Mouse (Mus musculus) bone marrow macrophage, adult 2 months (primary cell): ENCODE measurements around the gene Sipa1l2.

Experiments used
- CTCF ChIP-seq: IDR thresholded peaks from 2 replicates; pipeline ENCODE4 v1.5.1; 2012; ENCODE audit warnings: low read depth, mild to moderate bottlenecking, low read length, moderate library complexity
- POLR2A ChIP-seq: IDR thresholded peaks from 2 replicates; pipeline ENCODE4 v1.6.1; 2012; ENCODE audit warnings: mild to moderate bottlenecking, low read depth, low read length, borderline replicate concordance

DNA sequence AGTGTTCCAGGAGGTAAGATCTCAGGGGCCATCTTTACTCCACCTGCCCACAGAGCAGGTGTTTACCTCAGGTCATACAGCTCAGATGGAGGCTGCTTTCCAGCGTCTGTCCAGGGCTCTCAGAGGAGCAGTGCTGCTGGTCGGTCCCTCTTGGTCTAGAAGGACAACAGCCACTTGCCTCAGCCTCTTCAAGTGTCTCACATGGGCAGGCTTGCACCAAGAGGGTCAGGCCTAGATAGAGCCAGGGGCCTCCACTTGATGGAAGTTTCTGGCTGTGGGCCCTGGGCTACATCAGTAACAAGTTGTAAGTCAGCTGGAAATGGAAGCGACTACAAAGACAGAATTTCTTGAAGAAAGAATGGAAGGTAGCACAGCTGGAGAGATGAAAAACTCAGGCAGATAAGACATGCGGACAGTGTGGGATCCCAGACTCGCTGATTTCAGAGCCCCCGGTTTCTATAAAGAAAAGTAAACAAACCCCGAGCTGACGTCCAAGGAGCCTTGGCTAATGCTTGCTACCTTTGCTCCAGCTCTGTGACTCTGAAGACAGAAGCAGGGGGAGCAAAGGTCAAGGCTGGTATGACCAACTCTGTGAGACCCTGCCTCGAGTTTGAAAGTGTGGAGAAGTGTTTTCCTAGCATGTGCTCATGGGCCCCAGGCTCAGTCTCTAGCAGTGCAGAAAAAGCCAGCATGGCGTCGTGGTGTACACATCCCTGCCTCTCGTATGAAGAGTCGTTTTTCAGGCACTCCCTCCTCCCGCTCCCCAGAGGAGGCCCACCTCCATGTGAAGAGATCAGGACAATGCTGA, 58.5 kb downstream of the Sipa1l2 start:
- no peak for TF ChIP-seq POLR2A
- no peak for TF ChIP-seq CTCF
